Mouse (Mus musculus): ENCODE measurements around the gene Rara.
A peak's percentile ranks its signal among the peaks of the same experiment; 100 is the strongest.

Rara gene

GRCm38 (mm10) chr11:98953835-98954320 is 26.3 kb downstream of the Rara start:
- DNase-seq: peak; percentile 5 to 28

- DNase-seq: peak; percentile 59 to 73
Observed at GRCm38 (mm10) chr11:98954373-98954772, 26.8 kb downstream of the Rara start.

DNA sequence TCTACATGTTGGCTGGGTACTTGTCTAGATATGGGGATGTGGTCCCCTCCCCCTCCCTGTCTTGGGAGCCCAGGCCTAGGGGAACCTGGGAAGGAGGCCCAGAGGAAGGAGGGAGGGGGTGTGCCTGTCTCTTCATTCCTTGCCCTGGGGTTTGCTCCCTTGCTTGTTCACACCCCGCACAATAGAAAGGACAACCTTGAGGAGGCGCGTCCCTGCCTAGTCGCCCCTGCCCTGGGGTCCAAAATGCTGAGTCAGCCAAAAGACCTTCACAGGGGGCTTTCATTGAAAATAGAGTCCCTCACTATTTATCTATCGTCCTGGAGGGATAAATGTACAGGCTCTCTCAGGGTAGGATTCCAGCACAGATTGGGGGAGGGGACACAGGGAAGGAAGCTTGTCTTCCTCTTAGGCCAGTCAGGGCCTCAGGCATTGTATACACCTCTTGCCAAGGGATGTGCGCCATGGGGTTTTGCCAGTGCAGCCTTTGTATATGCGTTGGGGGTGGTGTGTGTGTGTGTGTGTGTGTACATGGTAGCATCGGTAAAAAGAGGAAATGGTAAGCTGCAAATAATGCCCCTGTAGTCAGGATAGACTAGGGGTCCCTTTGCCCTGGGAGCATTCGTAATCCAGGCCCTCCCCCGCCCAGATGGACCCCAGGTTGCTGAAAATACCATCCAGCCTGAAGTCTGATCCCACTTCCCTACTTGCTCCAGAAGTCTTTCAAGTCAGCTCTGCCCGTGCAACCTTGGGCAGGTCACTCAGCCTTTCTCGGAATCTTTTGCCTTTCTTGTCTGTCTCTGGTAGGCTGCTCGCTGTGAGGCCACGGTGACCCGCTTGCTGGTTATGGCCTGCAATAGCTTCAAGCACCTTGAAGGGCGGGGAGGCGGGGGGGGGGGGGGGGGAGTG is 27.4 kb downstream of the Rara start:
- peak; percentile 10 to 22 for DNase-seq

DNA sequence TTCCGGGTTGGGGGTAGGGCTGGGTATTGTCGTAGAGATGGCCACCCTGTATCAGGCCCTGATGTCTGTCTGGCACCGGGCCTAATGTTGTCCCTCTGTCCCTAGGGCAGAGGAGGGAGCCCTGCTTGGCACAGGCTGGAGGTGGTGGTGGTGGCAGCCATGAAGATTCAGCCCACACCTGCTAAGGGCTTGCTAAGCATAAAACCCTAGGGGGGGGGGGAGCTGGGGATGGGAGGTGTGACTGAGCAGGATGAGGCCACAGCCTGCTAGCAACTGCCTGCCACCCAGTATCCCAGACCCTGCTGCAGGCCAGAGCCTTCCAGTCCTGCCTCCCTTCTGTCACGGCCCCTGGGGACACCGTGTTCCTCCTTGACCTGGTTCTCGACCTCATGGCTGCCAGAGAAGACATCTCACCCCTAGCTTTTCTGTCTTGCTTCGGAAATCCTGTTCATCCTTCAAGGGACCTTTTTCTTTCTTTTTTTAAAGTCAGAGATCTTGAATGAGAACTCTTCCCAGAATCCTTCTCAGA is 28.2 kb downstream of the Rara start:
- peak; percentile 28 to 35 for DNase-seq

DNA sequence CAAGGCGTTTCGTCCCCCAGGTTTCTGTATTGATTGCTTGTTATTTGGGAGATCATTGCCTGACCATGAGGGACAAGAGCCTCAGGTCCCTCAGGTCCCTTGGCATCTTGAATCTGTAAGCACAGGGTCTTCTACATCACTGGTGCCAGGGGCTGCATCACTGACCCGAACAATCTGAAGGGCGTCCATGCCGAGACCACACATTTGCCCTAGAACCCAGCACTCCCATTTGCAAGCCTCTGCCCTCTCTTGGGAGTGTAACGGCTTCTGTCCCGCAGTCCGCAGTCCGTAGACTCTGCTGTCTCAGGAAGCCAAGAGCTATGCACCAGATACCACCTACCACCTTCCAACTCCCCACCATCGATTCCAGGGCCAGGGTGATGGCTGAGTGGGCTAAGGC is 28.7 kb downstream of the Rara start:
- no peak for DNase-seq

DNA sequence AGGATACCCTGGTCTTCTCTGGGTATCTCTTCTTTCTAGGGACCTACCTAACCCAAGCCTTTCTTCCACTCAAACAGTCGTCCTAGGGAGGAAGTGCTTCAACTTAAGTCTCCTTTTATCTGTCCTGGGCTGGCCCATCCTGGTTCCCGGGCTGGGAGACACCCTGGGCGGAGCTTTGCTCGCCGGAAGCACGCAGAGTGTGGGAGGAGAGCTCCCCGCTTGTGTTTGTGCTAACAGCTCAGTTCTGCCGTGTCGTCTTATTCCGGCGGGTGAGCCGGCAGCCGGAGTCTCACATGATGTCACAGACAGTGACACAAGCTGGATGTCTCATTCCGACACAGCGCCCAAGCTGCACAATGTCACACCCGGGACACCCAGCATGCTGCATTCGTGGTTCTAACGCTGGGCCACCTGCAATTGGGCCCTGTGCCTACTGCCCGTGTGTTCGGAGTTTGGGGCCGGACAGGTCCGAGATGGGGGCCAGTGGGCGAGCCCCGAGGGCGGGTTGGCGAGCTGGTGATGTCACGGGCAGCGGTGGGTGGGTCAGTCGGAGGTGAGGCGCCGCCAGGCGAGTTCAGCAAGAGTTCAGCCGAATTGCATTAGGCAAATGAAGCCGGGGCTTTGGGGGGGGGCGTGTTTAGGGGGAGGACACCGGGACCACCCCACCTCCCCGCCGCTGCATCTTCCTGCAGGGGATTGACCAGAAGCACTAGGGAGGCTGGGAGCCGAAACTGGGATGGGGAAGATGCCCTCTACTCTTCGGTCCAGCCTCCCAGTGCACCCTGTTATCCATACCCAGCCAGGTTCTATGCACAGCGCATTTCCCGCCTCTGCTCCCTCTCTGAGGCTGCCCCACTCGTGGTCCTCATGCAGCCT is 32.1 kb downstream of the Rara start:
- DNase-seq: peak; percentile 64 to 69

GRCm38 (mm10) chr11:98960313-98960906 is 32.8 kb downstream of the Rara start:
- peak; percentile 27 to 38 for DNase-seq

DNA sequence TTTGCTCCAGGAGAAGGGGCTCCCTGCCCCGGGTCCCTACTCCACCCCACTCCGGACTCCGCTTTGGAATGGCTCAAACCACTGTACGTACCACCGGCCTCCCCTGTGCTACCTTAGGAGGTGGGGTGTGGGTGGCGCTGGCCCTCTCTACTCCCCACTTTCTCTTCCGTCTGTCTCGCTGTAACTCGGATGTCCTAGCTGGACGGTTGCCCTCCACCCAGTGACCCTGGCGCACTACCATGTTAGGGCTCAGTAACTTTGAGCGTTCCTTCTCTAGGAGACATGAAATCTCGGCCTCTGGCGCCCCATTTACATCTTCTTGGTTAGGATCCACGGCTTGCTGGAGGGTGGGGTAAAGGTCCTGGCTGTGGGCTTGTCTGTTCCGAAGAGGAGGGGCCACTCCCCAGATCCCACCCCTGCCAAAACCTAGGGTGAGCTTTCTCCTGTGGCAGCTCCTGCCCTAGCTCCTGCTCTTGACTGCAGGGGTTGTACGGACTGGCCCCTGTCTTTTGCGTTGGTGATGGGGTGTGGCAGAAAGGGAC is 33.5 kb downstream of the Rara start:
- peak in 1 of 2 experiments; percentile 13 for DNase-seq

- DNase-seq: peak in 1 of 2 experiments; percentile 3
Observed at GRCm38 (mm10) chr11:98961766-98962165, 34.1 kb downstream of the Rara start.

DNA sequence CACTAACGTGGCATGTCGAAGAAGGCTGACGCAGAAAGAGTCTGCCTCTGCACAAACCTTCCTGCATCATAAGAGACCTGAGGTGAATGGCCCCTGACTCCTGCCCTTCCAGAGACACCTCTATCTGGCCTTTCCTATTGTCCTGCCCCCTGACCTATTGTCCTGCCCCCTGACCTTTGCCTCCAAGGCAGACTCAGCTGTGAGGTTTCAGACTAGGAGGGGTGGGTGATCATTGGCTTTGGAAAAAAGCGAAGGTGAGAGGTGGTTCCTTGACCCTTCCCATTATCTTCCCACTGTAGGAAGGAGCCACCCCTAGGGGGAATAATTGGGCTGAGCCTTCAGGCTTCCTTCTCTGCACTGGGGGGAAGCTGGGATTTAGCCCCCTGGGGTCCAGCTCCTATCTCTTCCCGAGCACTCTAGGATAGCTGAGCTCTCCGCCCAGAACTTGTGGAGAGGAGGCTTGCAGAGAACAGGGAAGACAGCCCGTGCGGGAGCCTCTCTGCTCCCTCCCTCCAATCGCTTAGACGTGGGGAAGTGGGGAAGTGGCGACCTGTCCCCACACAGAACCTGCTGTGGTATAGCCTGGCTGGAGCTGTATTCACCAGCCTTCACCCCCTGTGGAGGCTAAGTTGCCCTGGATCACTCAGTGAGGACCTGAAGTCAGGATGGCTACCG is 34.9 kb downstream of the Rara start:
- peak in 1 of 2 experiments; percentile 10 for DNase-seq

DNA sequence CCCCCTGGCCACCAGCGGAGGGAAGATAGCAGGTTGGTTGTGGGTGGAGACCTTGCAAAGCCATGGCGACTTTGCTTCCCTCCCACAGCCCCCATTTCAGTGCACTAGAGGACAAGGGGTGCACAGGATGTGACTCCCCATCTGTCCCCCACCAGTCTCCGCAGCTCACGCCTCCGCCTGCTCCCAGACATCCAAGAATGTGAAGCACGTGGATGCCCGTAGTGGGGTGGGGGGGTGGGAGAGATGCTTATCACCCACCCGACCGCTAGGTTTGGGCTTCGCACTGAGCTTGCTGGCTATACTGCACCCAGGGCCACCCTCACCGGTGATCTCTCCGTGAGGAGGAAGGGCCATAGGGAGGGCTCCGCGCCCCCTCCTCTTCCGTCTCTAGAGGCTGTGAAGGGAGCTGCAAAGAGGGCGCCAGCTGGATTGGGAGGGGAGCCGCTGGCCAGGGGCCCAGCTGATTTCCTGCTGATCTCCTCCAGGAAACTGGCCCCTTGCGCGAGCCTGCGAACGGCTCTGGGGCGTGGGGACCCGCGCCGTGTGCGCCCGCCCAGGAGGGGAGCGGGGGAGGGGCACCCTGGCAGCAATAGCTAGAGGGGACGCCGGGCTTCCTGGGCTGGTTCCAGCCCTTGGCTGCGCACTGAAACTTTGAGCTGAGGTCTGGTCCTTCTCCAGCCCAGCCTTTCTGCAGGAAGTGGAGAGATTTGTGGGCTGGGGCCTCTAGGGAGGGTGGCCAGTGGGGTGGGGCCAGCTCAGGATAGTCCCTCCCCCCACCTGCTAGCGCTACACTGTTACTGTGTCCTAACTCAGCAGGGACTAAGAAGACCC is 35.8 kb downstream of the Rara start:
- DNase-seq: peak; percentile 23 to 45

DNA sequence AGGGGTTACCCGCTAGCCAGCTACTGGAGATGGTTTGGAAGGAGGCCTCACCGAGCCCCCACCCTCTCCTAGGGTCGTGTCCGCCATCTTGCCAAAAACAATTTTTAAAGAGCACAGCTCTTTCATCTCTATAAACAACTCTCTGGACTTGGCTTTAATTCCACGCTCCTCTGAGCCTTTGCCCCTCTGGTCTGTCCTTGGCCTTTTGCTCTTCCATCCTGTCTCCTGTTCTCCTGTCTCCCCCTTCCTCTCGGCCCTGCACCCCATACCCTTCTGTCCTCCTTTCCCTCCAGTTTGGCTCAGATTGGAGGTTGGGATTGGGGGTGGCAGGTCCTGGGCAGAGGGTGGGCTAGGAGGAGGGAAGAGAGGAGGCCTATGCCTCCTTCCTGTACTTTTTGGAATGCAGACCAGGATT is 36.6 kb downstream of the Rara start:
- DNase-seq: no peak

- DNase-seq: peak; percentile 58 to 67
Observed at GRCm38 (mm10) chr11:98964616-98965415, 37.2 kb downstream of the Rara start.

DNA sequence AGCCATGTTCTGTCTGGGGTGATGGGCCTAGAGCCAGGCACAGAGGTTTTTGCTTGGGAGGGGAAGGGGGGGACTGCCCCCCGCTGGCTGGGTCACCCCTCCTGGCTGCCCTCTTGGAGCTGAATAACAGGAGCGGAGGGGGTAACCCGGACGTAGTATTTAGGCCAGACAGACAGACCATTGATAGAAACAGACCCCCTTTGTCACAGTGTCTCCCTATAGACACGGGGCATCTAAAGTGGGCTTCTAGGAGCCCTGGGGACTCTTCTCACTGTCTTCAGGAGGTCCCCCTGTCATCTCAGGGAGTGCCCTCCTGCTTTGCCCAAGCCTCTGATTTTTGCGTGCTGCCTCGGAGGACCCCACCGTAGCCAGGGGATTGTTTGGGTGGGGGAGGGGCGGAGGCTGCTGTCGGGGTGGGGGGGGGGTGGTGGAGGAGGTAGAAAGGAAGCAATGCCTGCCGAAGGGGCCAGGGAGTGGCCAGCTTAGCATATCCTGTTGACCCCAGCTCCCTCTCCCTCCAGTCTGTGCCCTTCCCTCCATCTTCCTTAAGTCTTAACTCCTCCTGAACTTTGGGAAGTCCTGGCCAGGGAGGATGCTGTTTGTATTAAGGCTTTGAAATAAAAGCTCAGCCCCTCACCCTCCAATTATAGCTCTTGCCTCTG is 37.9 kb downstream of the Rara start:
- DNase-seq: no peak

DNA sequence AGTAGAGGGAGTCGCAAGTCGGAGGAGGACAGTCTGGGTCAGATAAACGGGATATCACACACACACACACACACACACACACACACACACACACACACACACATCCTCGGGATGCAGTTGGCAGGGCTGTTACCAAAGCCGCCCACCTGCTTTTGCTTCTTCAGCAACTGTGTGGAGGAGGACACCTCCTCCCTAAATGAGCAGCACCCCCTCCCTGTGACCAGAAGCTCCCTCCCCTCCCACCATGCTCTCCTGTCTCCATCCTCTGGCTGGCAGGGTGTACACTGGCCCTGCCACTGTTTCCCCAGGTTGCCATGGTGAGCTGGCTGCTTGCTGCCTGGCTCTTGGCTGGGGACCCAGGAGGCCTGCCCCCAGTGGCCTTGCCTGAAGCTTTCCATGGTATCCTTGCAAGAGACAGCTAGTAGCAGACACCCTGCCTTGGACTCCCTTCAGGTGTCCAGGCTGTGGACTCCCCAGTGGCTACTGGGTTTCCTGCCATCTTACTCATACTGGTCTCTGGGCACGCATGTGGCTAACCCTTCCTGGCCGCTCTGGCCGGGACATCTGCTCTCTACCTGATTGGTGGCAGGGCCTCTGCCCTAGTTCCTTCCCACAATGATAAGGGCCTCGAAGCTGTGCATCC is 39.0 kb downstream of the Rara start:
- DNase-seq: peak; percentile 80 to 81

- DNase-seq: peak; percentile 7 to 20
Observed at GRCm38 (mm10) chr11:98968079-98968478, 40.5 kb downstream of the Rara start.

GRCm38 (mm10) chr11:98968716-98969495 is 41.3 kb downstream of the Rara start:
- DNase-seq: peak in 1 of 2 experiments; percentile 4

DNA sequence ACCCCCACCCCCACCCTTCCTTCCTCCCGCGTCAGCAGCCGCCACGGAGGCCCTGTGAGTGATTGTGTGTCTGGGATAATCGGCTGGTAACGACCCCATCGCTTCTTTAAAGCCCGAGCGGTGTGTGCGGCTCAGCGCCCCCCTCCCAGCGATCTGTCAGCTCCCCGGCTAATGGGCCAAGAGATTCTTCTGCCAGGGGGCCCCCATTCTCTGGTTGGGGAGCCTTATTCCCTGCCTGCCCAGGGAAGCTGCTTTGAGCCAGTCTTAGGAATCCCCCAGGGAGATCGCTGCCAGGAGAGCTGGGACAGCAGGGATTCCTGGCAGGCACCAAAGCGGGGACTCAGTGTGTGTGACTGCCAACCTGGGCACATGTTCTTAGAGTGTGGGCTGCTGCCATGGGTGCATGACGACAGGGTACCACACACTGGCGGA is 41.9 kb downstream of the Rara start:
- peak in 1 of 2 experiments; percentile 20 for DNase-seq
